Mouse (Mus musculus): ENCODE measurements at regions not wholly inside any gene's neighbourhood (a gene's known extent, or its start where the extent isn't known, plus 50 kb on each side); places are given as distances from the start of the nearest gene placed in this dataset.

GRCm38 (mm10) chr6:147973059-147973458 lies 74.0 kb upstream of the Far2 start:
- no peak for DNase-seq

GRCm38 (mm10) chr6:147975917-147976316 lies 71.1 kb upstream of the Far2 start:
- no peak for DNase-seq

DNA sequence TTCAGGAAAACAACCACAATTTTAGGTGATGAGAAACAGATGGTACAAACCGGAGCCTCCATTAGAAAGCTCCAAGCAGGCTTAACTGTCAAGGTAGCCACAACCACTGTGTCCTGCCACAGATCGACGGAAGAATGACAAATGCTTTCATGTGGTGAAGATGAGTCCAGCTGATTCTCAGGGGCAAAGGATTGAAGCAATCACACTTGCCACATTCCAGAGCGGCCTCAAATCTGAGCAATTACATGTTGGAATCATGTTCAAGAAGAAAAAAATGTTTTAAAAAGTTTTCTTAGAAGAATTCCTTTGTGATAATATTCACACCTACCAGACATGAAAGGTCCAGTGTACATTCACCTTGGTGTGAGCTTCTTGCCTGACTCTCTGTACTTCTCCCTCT lies 57.7 kb upstream of the Far2 start:
- DNase-seq = no peak

Data from layer of hippocampus, adult 9-11 months (tissue).